Mouse (Mus musculus): ENCODE results near the gene Cth. TPM values are rescaled to one million over a fixed set of nuclear protein-coding genes. Genes with fewer than 3 reads are reported as not detected.

The Cth gene
- polyA plus RNA-seq (2015; fragmentation: Illumina TruSeq; extraction: RNeasy Lipid Tissue Mini Kit (QIAGEN cat#74804); ENCODE audit: low read depth, low replicate concordance) = 5.0 TPM

GRCm38 (mm10) chr3:157924692-157925328 lies at the start of gene Cth:
Gene Cth (minus strand): TSS chr3:157925077.

GRCm38 (mm10) chr3:157946843-157947358 lies 22.0 kb upstream of the Cth start, which contains the start of gene Ankrd13c:
Gene Ankrd13c (plus strand): TSS chr3:157947239.

Other genes with a start within 250 kb of the Cth start
- gene Ankrd13c, start 22.2 kb upstream of the Cth start, polyA plus RNA-seq (2015; fragmentation: Illumina TruSeq; extraction: RNeasy Lipid Tissue Mini Kit (QIAGEN cat#74804); ENCODE audit: low read depth, low replicate concordance) = 62.0 TPM
- gene Srsf11, start 111.6 kb upstream of the Cth start, polyA plus RNA-seq (2015; fragmentation: Illumina TruSeq; extraction: RNeasy Lipid Tissue Mini Kit (QIAGEN cat#74804); ENCODE audit: low read depth, low replicate concordance) = 220 TPM
- gene Lrrc40, start 111.6 kb upstream of the Cth start, polyA plus RNA-seq (2015; fragmentation: Illumina TruSeq; extraction: RNeasy Lipid Tissue Mini Kit (QIAGEN cat#74804); ENCODE audit: low read depth, low replicate concordance) = 37.2 TPM